Mouse (Mus musculus) bone marrow macrophage, adult 2 months (primary cell): ENCODE data around the gene Tmed10.

Experiments used
- CTCF ChIP-seq: IDR thresholded peaks from 2 replicates; pipeline ENCODE4 v1.5.1; 2012; ENCODE audit warnings: low read depth, mild to moderate bottlenecking, low read length, moderate library complexity
- POLR2A ChIP-seq: IDR thresholded peaks from 2 replicates; pipeline ENCODE4 v1.6.1; 2012; ENCODE audit warnings: mild to moderate bottlenecking, low read depth, low read length, borderline replicate concordance

GRCm38 (mm10) chr12:85389204-85390185 is 14.8 kb upstream of the Tmed10 start:
- TF ChIP-seq CTCF = no peak
- TF ChIP-seq POLR2A = no peak
